Mouse (Mus musculus): ENCODE measurements around the gene Amd1.
A peak's percentile ranks its signal among the peaks of the same experiment; 100 is the strongest.

The Amd1 gene

GRCm38 (mm10) chr10:40302140-40302985, at the start of gene Amd1:
TSS of gene Amd1 (minus strand) at chr10:40302186.
- DNase-seq (ENCODE audit: low spot score in 2 of 2): peak; percentile 100

- DNase-seq (ENCODE audit: low spot score in 2 of 2): no peak
Measured at GRCm38 (mm10) chr10:40351156-40351555, 49.2 kb upstream of the Amd1 start.

GRCm38 (mm10) chr10:40350245-40350932, 48.4 kb upstream of the Amd1 start:
- no peak for DNase-seq (ENCODE audit: low spot score in 2 of 2)

- DNase-seq (ENCODE audit: low spot score in 2 of 2): peak; percentile 57 to 62
Measured at GRCm38 (mm10) chr10:40349631-40350177, 47.7 kb upstream of the Amd1 start.

- DNase-seq (ENCODE audit: low spot score in 2 of 2): peak; percentile 93 to 96
Measured at GRCm38 (mm10) chr10:40348566-40349536, 46.9 kb upstream of the Amd1 start.

- no peak for DNase-seq (ENCODE audit: low spot score in 2 of 2)
Measured at GRCm38 (mm10) chr10:40347461-40347954, 45.5 kb upstream of the Amd1 start.

- DNase-seq (ENCODE audit: low spot score in 2 of 2): no peak
Measured at GRCm38 (mm10) chr10:40346776-40347403, 44.9 kb upstream of the Amd1 start.

- no peak for DNase-seq (ENCODE audit: low spot score in 2 of 2)
Measured at GRCm38 (mm10) chr10:40342036-40342435, 40.0 kb upstream of the Amd1 start.

- DNase-seq (ENCODE audit: low spot score in 2 of 2): no peak
Measured at GRCm38 (mm10) chr10:40339351-40339964, 37.5 kb upstream of the Amd1 start, which contains the start of gene Cdk19. TSS of gene Cdk19 (plus strand) at chr10:40339564.

GRCm38 (mm10) chr10:40332864-40333263, 30.9 kb upstream of the Amd1 start:
- DNase-seq (ENCODE audit: low spot score in 2 of 2): no peak

GRCm38 (mm10) chr10:40330262-40330661, 28.3 kb upstream of the Amd1 start:
- DNase-seq (ENCODE audit: low spot score in 2 of 2): no peak

GRCm38 (mm10) chr10:40328004-40328551, 26.1 kb upstream of the Amd1 start:
- peak in 1 of 2 experiments; percentile 48 for DNase-seq (ENCODE audit: low spot score in 2 of 2)

- no peak for DNase-seq (ENCODE audit: low spot score in 2 of 2)
Measured at GRCm38 (mm10) chr10:40320306-40320705, 18.3 kb upstream of the Amd1 start.

- DNase-seq (ENCODE audit: low spot score in 2 of 2): no peak
Measured at GRCm38 (mm10) chr10:40316841-40317585, 15.0 kb upstream of the Amd1 start.

- no peak for DNase-seq (ENCODE audit: low spot score in 2 of 2)
Measured at GRCm38 (mm10) chr10:40312781-40313180, 10.8 kb upstream of the Amd1 start.

GRCm38 (mm10) chr10:40309884-40310635, 8.1 kb upstream of the Amd1 start:
- DNase-seq (ENCODE audit: low spot score in 2 of 2): no peak

- DNase-seq (ENCODE audit: low spot score in 2 of 2): no peak
Measured at GRCm38 (mm10) chr10:40307826-40308583, 6.0 kb upstream of the Amd1 start.

- DNase-seq (ENCODE audit: low spot score in 2 of 2): no peak
Measured at GRCm38 (mm10) chr10:40305989-40306388, 4.0 kb upstream of the Amd1 start.

Data from urinary bladder, postnatal 4 days (tissue).